Mouse (Mus musculus) CD4-positive, CD25-positive, alpha-beta regulatory T cell, adult 9 weeks (primary cell): Measurements from ENCODE around the gene Tacr1. TPM values are rescaled to one million over a fixed set of nuclear protein-coding genes. Genes with fewer than 3 reads are reported as not detected.

Experiments used
- polyA plus RNA-seq: library from polyadenylated mRNA; unstranded; fragments of 100-300 nt; shearing (Covaris generic); gene quantifications from one replicate; pipeline ENCODE4 v1.2.1, GENCODE M21; 2017

The Tacr1 gene
- polyA plus RNA-seq: not detected

GRCm38 (mm10) chr6:82401595-82402451 is at the start of gene Tacr1:
TSS of gene Tacr1 (plus strand) at chr6:82402334.

